10 mouse cellular contexts compared by ENCODE assay signal in genomic region chr4:149399331-149399910, GRCm38 (mm10). TPM values are rescaled to one million over a fixed set of nuclear protein-coding genes. Genes with fewer than 3 reads are reported as not detected.
DNase-seq lines count a peak whose midpoint lies in the region; ATAC-seq and TF ChIP-seq lines count a peak whose summit lies in the region.
"Had no signal": no experiment of that assay in that cellular context is flagged by ENCODE, and none has a peak within 500 bp of the region (broad histone marks: within the 10 kb centered on the region; RNA-seq: fewer than 3 reads in every experiment).

No protein-coding gene starts in this region.

- TF ChIP-seq CTCF in layer of hippocampus, adult 2 months (conservative IDR thresholded peaks at IDR 0.05): no peak
- no peak for TF ChIP-seq CTCF in heart, postnatal 0 days (IDR thresholded peaks at IDR 0.05; ENCODE audit: low read depth)
- TF ChIP-seq CTCF in liver, postnatal 0 days (IDR thresholded peaks at IDR 0.05; ENCODE audit: low read depth): no peak
- TF ChIP-seq CTCF in forebrain, postnatal 0 days (IDR thresholded peaks at IDR 0.05; ENCODE audit: low read depth): no peak

- ATAC-seq in erythroblast, adult 5-6 weeks (replicated peaks; ENCODE audit: low FRiP score, poor library complexity, severe bottlenecking): peak; percentile 63; the same call in 1 of the 2 replicates
- peak; percentile 92 for ATAC-seq in heart, postnatal 0 days (ENCODE audit: insufficient read depth, low read depth)
- no peak for ATAC-seq in liver, postnatal 0 days
- no peak for ATAC-seq in forebrain, postnatal 0 days

- 18% methylated on average over 4 of the region's 4 CpGs for WGBS in heart, postnatal 0 days
- WGBS in liver, postnatal 0 days (ENCODE audit: insufficient replicate concordance): 42% methylated on average over 4 of the region's 4 CpGs
- 67% methylated on average over 4 of the region's 4 CpGs for WGBS in forebrain, postnatal 0 days

- peak; percentile 76; the same call in 1 of the 2 replicates for TF ChIP-seq EP300 in heart, postnatal 0 days (IDR thresholded peaks at IDR 0.05; ENCODE audit: low read depth)
- no peak for TF ChIP-seq EP300 in liver, postnatal 0 days (IDR thresholded peaks at IDR 0.05; ENCODE audit: low read depth)

- 0 out of 2 replicates have a peak overlapping the region, but pooled peaks have one; percentile 27 for H3K9ac ChIP-seq in heart, postnatal 0 days (replicated peaks; ENCODE audit: low read depth, low read length)
- peak overlapping the region; percentile 18 for H3K9ac ChIP-seq in liver, postnatal 0 days (replicated peaks)
- H3K9ac ChIP-seq in forebrain, postnatal 0 days: no peak overlapping the region

- H3K27ac ChIP-seq in layer of hippocampus, adult 2 months: peak overlapping the region; percentile 3; the same call in 1 of the 2 replicates
- peak overlapping the region; percentile 85 for H3K27ac ChIP-seq in heart, postnatal 0 days (ENCODE audit: low read depth)
- peak overlapping the region; percentile 71 for H3K27ac ChIP-seq in liver, postnatal 0 days (ENCODE audit: low read depth)
- no peak overlapping the region for H3K27ac ChIP-seq in forebrain, postnatal 0 days (ENCODE audit: low read depth, low read length)

- H3K27me3 ChIP-seq in heart, postnatal 0 days (ENCODE audit: control insufficient read depth, insufficient read depth, low read length): no peaks in the 10 kb centered on the region
- H3K27me3 ChIP-seq in liver, postnatal 0 days (ENCODE audit: insufficient read depth, low read length): no peaks in the 10 kb centered on the region
- no peaks in the 10 kb centered on the region for H3K27me3 ChIP-seq in forebrain, postnatal 0 days (ENCODE audit: insufficient read depth, low read length)

- H3K4me1 ChIP-seq in heart, postnatal 0 days (ENCODE audit: control insufficient read depth, insufficient read depth): peaks cover 54% of the 10 kb centered on the region
- H3K4me1 ChIP-seq in liver, postnatal 0 days (ENCODE audit: insufficient read depth): peaks cover 24% of the 10 kb centered on the region
- no peaks in the 10 kb centered on the region for H3K4me1 ChIP-seq in forebrain, postnatal 0 days (ENCODE audit: insufficient read depth)

- peaks cover 10% of the 10 kb centered on the region for H3K36me3 ChIP-seq in heart, postnatal 0 days (replicated peaks; ENCODE audit: control insufficient read depth, insufficient read depth, low read length)
- H3K36me3 ChIP-seq in liver, postnatal 0 days (replicated peaks; ENCODE audit: insufficient read depth, low read length): peaks cover 12% of the 10 kb centered on the region
- peaks cover 8% of the 10 kb centered on the region; the same call in 1 of the 2 replicates for H3K36me3 ChIP-seq in forebrain, postnatal 0 days (ENCODE audit: insufficient read depth)

- no peak for DNase-seq in layer of hippocampus, adult 2 months (ENCODE audit: low spot score in 2 of 2)
- DNase-seq in layer of hippocampus, adult 18-20 months (ENCODE audit: low spot score in 2 of 2): no peak
- DNase-seq in heart, postnatal 0 days (ENCODE audit: low spot score): peak; percentile 92
- DNase-seq in liver, postnatal 0 days: no peak
- DNase-seq in frontal cortex, postnatal 14 days (ENCODE audit: low spot score in 2 of 2): no peak
- DNase-seq in forebrain, postnatal 0 days: no peak
- DNase-seq in cerebellum, postnatal 36 days: no peak
- DNase-seq: kidney, postnatal 14 days had no signal

- H3K4me2 ChIP-seq in heart, postnatal 0 days (ENCODE audit: low read depth, low read length): peak overlapping the region; percentile 52
- no peak overlapping the region for H3K4me2 ChIP-seq in liver, postnatal 0 days (ENCODE audit: low read depth, low read length)
- H3K4me2 ChIP-seq in forebrain, postnatal 0 days (ENCODE audit: low read depth): no peak overlapping the region

- no peak overlapping the region for H3K4me3 ChIP-seq in layer of hippocampus, adult 2 months
- peak overlapping the region; percentile 1; the same call in 1 of the 2 replicates for H3K4me3 ChIP-seq in heart, postnatal 0 days (ENCODE audit: low read depth, low read length)
- no peak overlapping the region for H3K4me3 ChIP-seq in liver, postnatal 0 days (ENCODE audit: low read depth, low read length)
- H3K4me3 ChIP-seq in forebrain, postnatal 0 days (ENCODE audit: low read depth, low read length): no peak overlapping the region

- H3K9me3 ChIP-seq in heart, postnatal 0 days (replicated peaks; ENCODE audit: control insufficient read depth, low read length): no peaks in the 10 kb centered on the region
- H3K9me3 ChIP-seq in liver, postnatal 0 days (ENCODE audit: low read length): no peaks in the 10 kb centered on the region
- no peaks in the 10 kb centered on the region for H3K9me3 ChIP-seq in forebrain, postnatal 0 days (ENCODE audit: low read length)

RNA-seq across cellular contexts. Expression of gene Ube4b, which starts 27.1 kb away (rescaled TPM):
- total RNA-seq in layer of hippocampus, adult 2 months (2021): 100 to 1,000 TPM; 105 to 107 TPM
- total RNA-seq in layer of hippocampus, adult 18-20 months (2021): 100 to 1,000 TPM; 102 to 108 TPM
- total RNA-seq in erythroblast, adult 5-6 weeks (2015; ENCODE audit: low replicate concordance): 29.9 and 37.1 TPM in 2 replicates
- total RNA-seq in erythroblast, adult 5-6 weeks (2017; ENCODE audit: low replicate concordance): 26.8 and 34.8 TPM in 2 replicates
- 56.4 and 70.5 TPM in 2 replicates for total RNA-seq in heart, postnatal 0 days (2014; rRNA removed; ENCODE audit: low replicate concordance)
- polyA plus RNA-seq in heart, postnatal 0 days (2015; fragmentation: Nextera tagmentation; extraction: Ambion mirVana): 17.6 and 20.2 TPM in 2 replicates
- 11.9 and 12.7 TPM in 2 replicates for polyA plus RNA-seq in liver, postnatal 0 days (2015; fragmentation: Nextera tagmentation; extraction: Ambion mirVana)
- total RNA-seq in forebrain, postnatal 0 days (2014; rRNA removed): 81.0 and 93.3 TPM in 2 replicates
- 41.0 and 47.6 TPM in 2 replicates for polyA plus RNA-seq in forebrain, postnatal 0 days (2015; fragmentation: Nextera tagmentation; extraction: Ambion mirVana)

RNA-seq across cellular contexts. Expression of gene Rbp7, which starts 55.4 kb away (rescaled TPM):
- total RNA-seq in layer of hippocampus, adult 2 months (2021): not detected
- not detected for total RNA-seq in layer of hippocampus, adult 18-20 months (2021)
- not detected in 2 replicates for total RNA-seq in erythroblast, adult 5-6 weeks (2015; ENCODE audit: low replicate concordance)
- total RNA-seq in erythroblast, adult 5-6 weeks (2017; ENCODE audit: low replicate concordance): not detected in 2 replicates
- total RNA-seq in heart, postnatal 0 days (2014; rRNA removed; ENCODE audit: low replicate concordance): 2.2 and 6.0 TPM in 2 replicates
- 64.1 and 74.2 TPM in 2 replicates for polyA plus RNA-seq in heart, postnatal 0 days (2015; fragmentation: Nextera tagmentation; extraction: Ambion mirVana)
- 0.21 TPM in 1 of 2 replicates, not detected in the other for polyA plus RNA-seq in liver, postnatal 0 days (2015; fragmentation: Nextera tagmentation; extraction: Ambion mirVana)
- total RNA-seq in forebrain, postnatal 0 days (2014; rRNA removed): not detected in 2 replicates
- 0.30 and 0.49 TPM in 2 replicates for polyA plus RNA-seq in forebrain, postnatal 0 days (2015; fragmentation: Nextera tagmentation; extraction: Ambion mirVana)
- polyA plus RNA-seq: brain, embryonic 14.5 days had no signal

Comparison
In these comparisons a context has a peak if more than half of its experiments do, and no peak if none do; other contexts are left out.
1. ATAC-seq: peak in erythroblast, adult 5-6 weeks (single experiment) and heart, postnatal 0 days (single experiment); none in liver, postnatal 0 days (single experiment) and forebrain, postnatal 0 days (single experiment).